Mouse (Mus musculus) macrophage (primary cell): Measurements from ENCODE around the gene Mical3. TPM values are rescaled to one million over a fixed set of nuclear protein-coding genes. Genes with fewer than 3 reads are reported as not detected.

ENCODE experiments used
- H3K27ac ChIP-seq: fragments of 350-480 bp; formaldehyde crosslinking; 2 replicates; pipeline ENCODE4 v1.9.0; 2021
- H3K36me3 ChIP-seq: fragments of 350-480 bp; formaldehyde crosslinking; 2 replicates; pipeline ENCODE4 v1.9.0; 2021; ENCODE audit errors: inconsistent target
- H3K4me3 ChIP-seq: fragments of 350-480 bp; formaldehyde crosslinking; 2 replicates; pipeline ENCODE4 v1.9.0; 2021; ENCODE audit errors: inconsistent target
- H3K79me2 ChIP-seq: fragments of 350-480 bp; formaldehyde crosslinking; 2 replicates; pipeline ENCODE4 v1.9.0; 2021; ENCODE audit errors: inconsistent target
- WGBS: methylation state at CpG from one replicate; pipeline ENCODE4 v1.1.7; 2026; ENCODE audit warnings: inconsistent platforms; ENCODE audit not compliant: missing documents; 5-methylcytosine and 5-hydroxymethylcytosine counted together
- polyA plus RNA-seq: library from polyadenylated mRNA; stranded (reverse); fragments of 250-400 nt; gene quantifications from 3 replicates; pipeline ENCODE4 v1.2.4, GENCODE M21; 2018; ENCODE audit warnings: inconsistent platforms

The Mical3 gene
- polyA plus RNA-seq, 1 experiment from 2014 or later = 1.1 TPM

DNA sequence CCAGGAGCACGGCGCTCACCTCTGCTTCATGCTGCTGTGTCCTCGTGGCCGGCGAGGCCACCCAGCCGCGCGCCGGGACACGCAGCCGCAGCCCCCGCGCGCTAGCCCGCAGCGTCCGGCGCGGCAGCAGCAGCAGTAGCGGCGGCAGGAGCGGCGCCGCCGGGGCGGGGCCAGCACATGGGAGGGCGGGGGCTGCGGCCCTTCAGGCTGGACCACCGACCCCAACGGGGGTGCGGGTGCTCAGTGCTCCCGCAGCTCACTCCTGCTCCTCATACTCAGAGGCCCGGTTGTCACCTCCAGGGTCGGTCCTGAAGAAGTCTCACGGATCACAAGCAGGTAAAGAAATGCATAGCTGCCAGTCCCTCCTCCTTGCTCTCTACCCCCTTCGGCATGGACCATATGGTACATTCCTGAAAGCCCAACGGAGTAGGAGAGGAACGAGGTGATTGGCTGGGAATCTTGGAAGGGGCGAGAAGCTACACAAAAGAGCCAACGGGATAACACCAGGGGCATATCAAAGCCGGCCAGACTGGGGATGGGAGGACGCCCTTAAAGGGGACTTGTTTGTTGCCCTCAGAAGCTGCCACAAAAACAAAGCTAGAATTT lies 20.7 kb downstream of the Mical3 start:
- Histone ChIP-seq H3K79me2 (no peaks in the 10 kb centered on the region), H3K4me3 (peak overlapping the region; percentile 14; the same call in 1 of the 2 replicates), H3K27ac (peak overlapping the region; percentile 72), H3K36me3 (no peaks in the 10 kb centered on the region)
- 2% methylated on average over 39 of the region's 42 CpGs for WGBS

DNA sequence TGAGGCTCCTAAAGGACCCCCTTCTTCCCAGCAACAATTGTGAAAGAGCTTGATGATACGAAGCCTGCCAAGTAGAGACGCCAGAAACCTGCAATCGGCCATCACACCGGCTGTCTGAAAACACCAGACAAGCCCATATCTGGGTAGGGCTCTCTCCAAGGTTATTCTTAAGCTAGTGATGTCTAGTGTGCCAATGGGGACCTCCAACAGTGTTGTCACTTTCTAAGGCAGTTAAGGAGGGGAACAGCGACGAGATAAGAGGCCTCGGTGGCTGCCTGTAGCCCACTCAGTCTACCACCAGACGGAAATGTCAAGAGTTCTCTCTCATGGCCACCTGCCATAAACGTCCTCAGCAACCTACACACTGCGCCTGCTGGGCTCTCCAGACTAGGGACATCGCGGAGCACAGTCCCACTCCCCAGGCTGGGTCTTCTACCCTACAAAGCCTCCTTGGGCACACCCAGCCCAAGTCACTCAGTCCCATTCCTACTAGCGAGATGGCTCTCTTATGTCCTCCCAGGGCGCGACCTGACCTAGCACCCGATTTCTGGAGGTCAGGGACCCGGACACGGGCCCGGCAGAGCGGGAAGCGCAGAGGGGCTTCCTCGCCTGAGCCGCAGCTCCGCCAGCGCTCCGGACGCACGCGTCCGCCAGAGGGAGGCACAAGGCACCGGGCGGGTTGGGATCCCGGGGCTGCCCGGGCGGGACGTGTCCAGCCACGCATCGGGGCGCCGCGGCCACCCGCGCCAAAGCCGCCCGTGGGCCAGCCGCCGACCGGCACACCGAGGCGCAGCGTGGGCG lies 21.4 kb downstream of the Mical3 start:
- H3K79me2 ChIP-seq = no peaks in the 10 kb centered on the region
- no peak overlapping the region for H3K27ac ChIP-seq
- H3K4me3 ChIP-seq = peak overlapping the region; percentile 38
- no peaks in the 10 kb centered on the region for H3K36me3 ChIP-seq
- 3% methylated on average over 52 of the region's 52 CpGs for WGBS

DNA sequence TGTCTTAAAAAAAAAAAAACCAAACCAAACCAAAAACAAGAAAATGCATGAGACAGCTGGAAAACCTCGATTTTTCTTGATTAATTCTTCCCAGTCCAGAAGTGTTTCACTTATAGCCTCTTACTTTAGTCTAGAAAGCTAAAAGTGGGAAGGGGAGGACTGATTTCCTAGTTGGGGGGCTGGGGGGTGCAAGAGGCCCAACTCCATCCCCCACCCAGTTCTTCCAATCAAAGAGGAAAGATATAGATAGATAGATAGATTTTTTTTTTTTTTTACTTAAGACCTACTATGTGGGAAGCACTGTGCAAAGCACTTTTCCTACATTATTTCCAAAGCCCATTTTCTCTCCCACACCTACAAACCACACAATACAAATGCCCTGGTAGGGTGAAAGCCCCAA lies 22.7 kb downstream of the Mical3 start:
- H3K36me3 ChIP-seq = no peaks in the 10 kb centered on the region
- H3K4me3 ChIP-seq = no peak overlapping the region
- 83% methylated on average over 1 of the region's 1 CpGs for WGBS
- H3K79me2 ChIP-seq = no peaks in the 10 kb centered on the region
- no peak overlapping the region for H3K27ac ChIP-seq

DNA sequence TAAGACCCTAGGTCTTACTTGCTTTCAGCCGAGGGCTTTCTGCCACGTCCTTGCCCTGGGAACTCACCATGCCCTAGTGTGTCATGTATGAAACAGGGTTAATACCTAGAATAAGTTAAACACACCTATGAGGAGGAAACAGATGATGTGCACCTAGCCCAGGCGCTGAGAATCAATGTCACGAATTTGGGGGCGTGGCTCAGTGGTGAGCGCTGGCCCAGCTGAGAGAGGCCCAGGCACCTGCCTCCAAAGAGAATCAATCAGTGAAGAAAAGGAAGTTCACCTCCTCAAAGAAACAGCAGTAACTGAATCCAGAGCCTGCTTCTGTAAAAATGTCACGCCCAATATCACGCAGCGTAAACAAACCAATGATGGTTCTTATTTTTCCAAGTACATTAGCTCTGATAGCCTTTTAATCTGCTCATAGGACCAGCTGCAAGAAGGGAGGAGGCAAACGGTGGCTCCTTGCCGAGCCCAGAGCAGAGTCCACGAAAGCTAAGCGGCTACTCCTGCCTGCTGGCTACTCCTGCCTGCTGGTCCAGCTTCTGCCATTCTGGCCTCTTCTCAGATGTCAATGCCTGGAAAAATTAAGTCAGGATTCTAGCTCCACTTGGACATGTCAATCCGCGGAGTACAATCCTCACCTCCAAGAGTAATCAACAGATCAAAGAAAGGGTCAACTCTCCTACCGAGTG lies 23.9 kb downstream of the Mical3 start:
- H3K79me2 ChIP-seq = no peaks in the 10 kb centered on the region
- WGBS = 97% methylated on average over 16 of the region's 16 CpGs
- no peak overlapping the region for H3K4me3 ChIP-seq
- no peak overlapping the region for H3K27ac ChIP-seq
- H3K36me3 ChIP-seq = no peaks in the 10 kb centered on the region

GRCm38 (mm10) chr6:121105726-121106125 lies 25.1 kb downstream of the Mical3 start:
- Histone ChIP-seq H3K27ac (no peak overlapping the region), H3K4me3 (no peak overlapping the region), H3K79me2 (no peaks in the 10 kb centered on the region), H3K36me3 (no peaks in the 10 kb centered on the region)
- 87% methylated on average over 4 of the region's 4 CpGs for WGBS

GRCm38 (mm10) chr6:121103406-121104171 lies 27.2 kb downstream of the Mical3 start:
- Histone ChIP-seq H3K79me2 (no peaks in the 10 kb centered on the region), H3K27ac (no peak overlapping the region), H3K4me3 (no peak overlapping the region), H3K36me3 (no peaks in the 10 kb centered on the region)
- WGBS = 88% methylated on average over 14 of the region's 14 CpGs

GRCm38 (mm10) chr6:121102941-121103340 lies 27.9 kb downstream of the Mical3 start:
- Histone ChIP-seq H3K4me3 (no peak overlapping the region), H3K79me2 (no peaks in the 10 kb centered on the region), H3K36me3 (no peaks in the 10 kb centered on the region), H3K27ac (no peak overlapping the region)
- 86% methylated on average over 10 of the region's 10 CpGs for WGBS

- H3K4me3 ChIP-seq = no peak overlapping the region
- 92% methylated on average over 2 of the region's 2 CpGs for WGBS
- no peak overlapping the region for H3K27ac ChIP-seq
- no peaks in the 10 kb centered on the region for H3K36me3 ChIP-seq
- no peaks in the 10 kb centered on the region for H3K79me2 ChIP-seq
These were observed 28.7 kb downstream of the Mical3 start for GRCm38 (mm10) chr6:121102084-121102483.

DNA sequence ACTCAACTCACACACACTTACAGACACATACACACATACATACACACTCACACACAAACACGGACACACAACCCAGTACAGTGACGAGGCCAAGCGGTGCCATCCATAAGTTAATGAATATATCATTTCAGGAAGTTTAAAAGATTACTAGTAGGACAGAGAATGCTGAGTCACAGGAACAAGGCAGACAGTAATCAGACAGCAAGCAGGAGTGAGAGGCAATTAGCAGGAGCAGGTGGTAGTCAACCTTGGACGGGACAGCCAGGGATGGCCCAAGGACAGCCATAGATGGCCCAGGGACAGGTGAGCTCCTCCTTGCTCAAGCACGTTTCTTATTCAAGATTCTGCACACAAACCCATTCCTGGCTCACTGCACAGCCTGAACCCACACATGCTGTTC lies 29.6 kb downstream of the Mical3 start:
- WGBS = 81% methylated on average over 5 of the region's 5 CpGs
- H3K36me3 ChIP-seq = no peaks in the 10 kb centered on the region
- H3K79me2 ChIP-seq = no peaks in the 10 kb centered on the region
- no peak overlapping the region for H3K27ac ChIP-seq
- no peak overlapping the region for H3K4me3 ChIP-seq

- 95% methylated on average over 7 of the region's 7 CpGs for WGBS
These were observed 31.0 kb downstream of the Mical3 start for GRCm38 (mm10) chr6:121099831-121100230.

DNA sequence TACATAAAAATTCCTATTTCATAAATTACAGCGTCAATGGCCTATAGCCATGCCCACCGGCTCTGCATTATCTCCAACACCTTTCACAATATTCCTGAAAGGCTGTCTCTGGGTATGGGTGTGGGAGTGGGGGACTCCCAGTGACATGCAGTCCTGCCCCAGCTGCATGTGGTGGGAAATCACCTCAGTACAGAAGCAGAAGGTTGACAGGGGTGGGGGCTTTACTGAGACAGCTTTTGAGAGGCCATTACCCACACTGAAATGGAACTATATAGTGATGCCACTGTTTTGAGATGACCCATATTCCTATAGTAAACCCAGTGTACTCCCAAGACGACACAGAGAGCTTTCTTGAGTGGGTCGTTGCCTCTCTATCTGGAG lies 31.6 kb downstream of the Mical3 start:
- no peaks in the 10 kb centered on the region for H3K36me3 ChIP-seq
- no peak overlapping the region for H3K4me3 ChIP-seq
- WGBS = 98% methylated on average over 4 of the region's 4 CpGs
- H3K79me2 ChIP-seq = no peaks in the 10 kb centered on the region
- H3K27ac ChIP-seq = no peak overlapping the region

More at GRCm38 (mm10) chr6:121099831-121100230, 31.0 kb downstream of the Mical3 start:
- H3K36me3 ChIP-seq = no peaks in the 10 kb centered on the region
- no peak overlapping the region for H3K27ac ChIP-seq
- no peaks in the 10 kb centered on the region for H3K79me2 ChIP-seq
- no peak overlapping the region for H3K4me3 ChIP-seq

DNA sequence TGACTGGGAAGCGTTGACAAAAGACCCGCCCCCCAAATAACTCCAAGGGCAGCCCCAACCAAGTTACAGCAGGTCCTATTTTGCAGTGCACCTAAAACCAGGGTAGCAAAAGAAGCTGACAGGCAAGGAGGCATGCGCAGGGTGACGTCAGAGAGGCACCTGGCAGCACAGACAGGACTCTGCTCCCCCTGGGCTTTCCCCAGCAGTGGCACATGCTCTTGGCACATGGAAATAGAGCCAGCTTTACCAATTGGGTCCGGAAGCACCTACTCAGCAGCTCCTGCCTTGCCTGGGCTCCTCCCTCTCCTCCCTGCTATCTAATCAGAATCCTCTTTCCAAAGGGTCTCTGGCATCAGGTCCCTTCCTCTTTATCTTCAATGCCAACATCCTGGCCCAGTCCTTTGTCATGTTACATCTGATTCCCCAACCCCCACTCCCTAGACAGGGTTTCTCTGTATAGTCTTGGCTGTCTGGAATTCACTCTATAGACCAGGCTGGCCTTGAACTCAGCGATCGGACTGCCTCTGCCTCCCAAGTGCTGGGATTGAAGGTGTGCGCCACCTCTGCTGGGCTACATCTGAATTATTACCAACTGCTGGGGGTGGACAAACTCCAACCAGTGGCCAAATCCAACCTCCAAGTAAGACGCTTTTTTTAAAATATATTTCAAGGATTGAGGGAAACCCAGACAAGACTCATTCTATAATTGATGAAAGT lies 32.1 kb downstream of the Mical3 start:
- H3K27ac ChIP-seq = no peak overlapping the region
- no peak overlapping the region for H3K4me3 ChIP-seq
- no peaks in the 10 kb centered on the region for H3K36me3 ChIP-seq
- 96% methylated on average over 9 of the region's 9 CpGs for WGBS
- H3K79me2 ChIP-seq = no peaks in the 10 kb centered on the region

- WGBS = 96% methylated on average over 9 of the region's 9 CpGs
- Histone ChIP-seq H3K79me2 (no peaks in the 10 kb centered on the region), H3K4me3 (no peak overlapping the region), H3K27ac (no peak overlapping the region), H3K36me3 (no peaks in the 10 kb centered on the region)
These were observed 32.7 kb downstream of the Mical3 start for GRCm38 (mm10) chr6:121098109-121098508.

GRCm38 (mm10) chr6:121096862-121097261 lies 33.9 kb downstream of the Mical3 start:
- Histone ChIP-seq H3K4me3 (no peak overlapping the region), H3K27ac (no peak overlapping the region), H3K79me2 (no peaks in the 10 kb centered on the region), H3K36me3 (no peaks in the 10 kb centered on the region)
- WGBS = 53% methylated on average over 8 of the region's 8 CpGs
